30 mouse cellular contexts compared by ENCODE assay signal in the genomic region with DNA sequence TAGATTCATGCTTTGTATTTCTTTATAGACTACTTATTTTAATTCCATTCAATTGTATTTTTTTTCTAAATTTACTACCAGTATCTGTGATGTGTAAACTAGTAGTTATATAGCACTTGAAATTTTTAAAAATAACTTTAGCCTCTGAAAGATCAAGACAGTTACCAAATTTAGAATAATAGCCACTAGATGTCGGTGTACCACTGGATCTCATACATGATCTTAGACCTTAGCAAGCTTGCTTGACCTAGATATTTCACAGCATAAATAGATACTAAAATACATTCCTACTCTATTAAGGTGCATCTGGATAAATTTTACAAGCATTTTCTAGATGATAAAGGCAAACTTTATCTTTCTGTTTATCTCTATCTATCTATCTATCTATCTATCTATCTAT.
DNase-seq lines count a peak whose midpoint lies in the region; ATAC-seq and TF ChIP-seq lines count a peak whose summit lies in the region.
"Had no signal": no experiment of that assay in that cellular context is flagged by ENCODE, and none has a peak within 500 bp of the region (broad histone marks: within the 10 kb centered on the region; RNA-seq: fewer than 3 reads in every experiment).

No protein-coding gene starts in this region.

- H3K4me2 ChIP-seq in forebrain, embryonic 14.5 days (ENCODE audit: low read length), result no peak overlapping the region
- no peak overlapping the region for H3K4me2 ChIP-seq in stomach, postnatal 0 days (replicated peaks; ENCODE audit: low read depth)
- H3K4me2 ChIP-seq: embryonic facial prominence, embryonic 15.5 days; forebrain, embryonic 13.5 days; heart, embryonic 15.5 days; hindbrain, embryonic 12.5 days; kidney, embryonic 15.5 days; limb, embryonic 15.5 days; neural tube, embryonic 13.5 days had no signal

- ATAC-seq in forebrain, embryonic 14.5 days, result no peak
- ATAC-seq in stomach, postnatal 0 days (ENCODE audit: low FRiP score, low TSS enrichment), result no peak
- ATAC-seq: forebrain, embryonic 13.5 days; midbrain, embryonic 16.5 days had no signal

- peak; percentile 24; the same call in 1 of the 2 replicates for TF ChIP-seq CTCF in liver, adult 2 months (IDR thresholded peaks at IDR 0.05; ENCODE audit: low read depth, low read length)
- TF ChIP-seq CTCF in stomach, postnatal 0 days (IDR thresholded peaks at IDR 0.05; ENCODE audit: low read depth), result peak; percentile 35

- WGBS in forebrain, embryonic 14.5 days, result 84% methylated on average over 1 of the region's 1 CpGs
- WGBS in forebrain, embryonic 10.5 days, result 93% methylated on average over 1 of the region's 1 CpGs
- 78% methylated on average over 1 of the region's 1 CpGs for WGBS in liver, adult 2 months
- WGBS in stomach, postnatal 0 days, result 76% methylated on average over 1 of the region's 1 CpGs

- no peak overlapping the region for H3K9ac ChIP-seq in forebrain, embryonic 14.5 days (ENCODE audit: low read length)
- no peak overlapping the region for H3K9ac ChIP-seq in liver, adult 2 months (ENCODE audit: low read depth, low read length)
- H3K9ac ChIP-seq in stomach, postnatal 0 days (ENCODE audit: low read length), result no peak overlapping the region
- H3K9ac ChIP-seq: embryonic facial prominence, embryonic 15.5 days; forebrain, embryonic 13.5 days; heart, embryonic 15.5 days; hindbrain, embryonic 12.5 days; kidney, embryonic 15.5 days; limb, embryonic 15.5 days; neural tube, embryonic 13.5 days had no signal

- H3K4me3 ChIP-seq in forebrain, embryonic 14.5 days (ENCODE audit: low read depth, low read length), result no peak overlapping the region
- H3K4me3 ChIP-seq in forebrain, embryonic 10.5 days, result no peak overlapping the region
- H3K4me3 ChIP-seq in liver, adult 2 months (ENCODE audit: insufficient read depth, low read depth, low read length), result no peak overlapping the region
- H3K4me3 ChIP-seq in stomach, postnatal 0 days (ENCODE audit: low read depth, low read length), result no peak overlapping the region
- H3K4me3 ChIP-seq: embryonic facial prominence, embryonic 10.5 days; embryonic facial prominence, embryonic 15.5 days; forebrain, embryonic 13.5 days; heart, embryonic 10.5 days; heart, embryonic 15.5 days; hindbrain, embryonic 12.5 days; kidney, embryonic 15.5 days; limb, embryonic 10.5 days; limb, embryonic 15.5 days; neural tube, embryonic 13.5 days had no signal

- H3K27ac ChIP-seq in forebrain, embryonic 14.5 days (ENCODE audit: low read depth, low read length), result no peak overlapping the region
- no peak overlapping the region for H3K27ac ChIP-seq in forebrain, embryonic 10.5 days
- H3K27ac ChIP-seq in liver, adult 2 months (replicated peaks; ENCODE audit: insufficient read depth, low read depth, low read length), result no peak overlapping the region
- H3K27ac ChIP-seq in stomach, postnatal 0 days (replicated peaks), result no peak overlapping the region
- H3K27ac ChIP-seq: embryonic facial prominence, embryonic 10.5 days; embryonic facial prominence, embryonic 15.5 days; forebrain, embryonic 13.5 days; heart, embryonic 10.5 days; heart, embryonic 15.5 days; hindbrain, embryonic 12.5 days; kidney, embryonic 15.5 days; limb, embryonic 10.5 days; limb, embryonic 15.5 days; macrophage; neural tube, embryonic 13.5 days had no signal

- H3K9me3 ChIP-seq in forebrain, embryonic 14.5 days (replicated peaks; ENCODE audit: control insufficient read depth, low read length), result no peaks in the 10 kb centered on the region
- no peaks in the 10 kb centered on the region for H3K9me3 ChIP-seq in forebrain, embryonic 10.5 days
- H3K9me3 ChIP-seq in stomach, postnatal 0 days (ENCODE audit: control insufficient read depth, low read length), result no peaks in the 10 kb centered on the region
- H3K9me3 ChIP-seq: embryonic facial prominence, embryonic 10.5 days; embryonic facial prominence, embryonic 15.5 days; forebrain, embryonic 13.5 days; heart, embryonic 10.5 days; heart, embryonic 15.5 days; hindbrain, embryonic 12.5 days; kidney, embryonic 15.5 days; limb, embryonic 10.5 days; limb, embryonic 15.5 days; neural tube, embryonic 13.5 days had no signal

- TF ChIP-seq POLR2A in liver, adult 2 months (IDR thresholded peaks at IDR 0.05; ENCODE audit: extremely low read depth, insufficient read depth, low read length), result no peak

- DNase-seq in forebrain, embryonic 14.5 days (ENCODE audit: low spot score), result peak; percentile 12
- no peak for DNase-seq in forebrain, embryonic 10.5 days (ENCODE audit: extremely low spot score, low spot score)
- DNase-seq in liver, adult 2 months (ENCODE audit: extremely low read depth, low read depth, low spot score), result peak; percentile 18
- DNase-seq in liver, result no peak
- peak; percentile 17 for DNase-seq in retina, embryonic 14.5 days (ENCODE audit: low spot score)
- no peak for DNase-seq in retina, postnatal 1 day
- no peak for DNase-seq in stomach, postnatal 0 days (ENCODE audit: low spot score)
- no peak for DNase-seq in urinary bladder, postnatal 36 days (ENCODE audit: low spot score in 2 of 2)
- DNase-seq: adrenal gland, postnatal 10 days; B cell, adult 2 months; cerebellum, adult 11-12 months; gastrocnemius, postnatal 25 days; heart, adult 11 months; heart, postnatal 36 days; kidney, adult 18-20 months; kidney, postnatal 4 days; lung, postnatal 10 days; right cerebral cortex, postnatal 14 days had no signal

- TF ChIP-seq EP300 in stomach, postnatal 0 days (optimal IDR thresholded peaks at IDR 0.05), result no peak

- no peaks in the 10 kb centered on the region for H3K27me3 ChIP-seq in forebrain, embryonic 14.5 days (replicated peaks; ENCODE audit: control insufficient read depth, insufficient read depth, low read length)
- H3K27me3 ChIP-seq in forebrain, embryonic 10.5 days (ENCODE audit: poor library complexity, severe bottlenecking), result no peaks in the 10 kb centered on the region
- no peaks in the 10 kb centered on the region for H3K27me3 ChIP-seq in liver, adult 2 months (ENCODE audit: control insufficient read depth, insufficient read depth, low read length)
- no peaks in the 10 kb centered on the region for H3K27me3 ChIP-seq in stomach, postnatal 0 days (ENCODE audit: control insufficient read depth, insufficient read depth, low read length)
- H3K27me3 ChIP-seq: embryonic facial prominence, embryonic 15.5 days; forebrain, embryonic 13.5 days; heart, embryonic 15.5 days; hindbrain, embryonic 12.5 days; kidney, embryonic 15.5 days; limb, embryonic 15.5 days; neural tube, embryonic 13.5 days had no signal

- no peaks in the 10 kb centered on the region for H3K36me3 ChIP-seq in forebrain, embryonic 14.5 days (ENCODE audit: control insufficient read depth, insufficient read depth, low read length)
- H3K36me3 ChIP-seq in forebrain, embryonic 10.5 days (replicated peaks), result no peaks in the 10 kb centered on the region
- no peaks in the 10 kb centered on the region for H3K36me3 ChIP-seq in liver, adult 2 months (ENCODE audit: control insufficient read depth, insufficient read depth, low read length)
- no peaks in the 10 kb centered on the region for H3K36me3 ChIP-seq in stomach, postnatal 0 days (ENCODE audit: control insufficient read depth, insufficient read depth, low read length)
- H3K36me3 ChIP-seq: embryonic facial prominence, embryonic 10.5 days; embryonic facial prominence, embryonic 15.5 days; heart, embryonic 10.5 days; heart, embryonic 15.5 days; hindbrain, embryonic 12.5 days; kidney, embryonic 15.5 days; limb, embryonic 10.5 days; limb, embryonic 15.5 days; neural tube, embryonic 13.5 days had no signal

- H3K79me2 ChIP-seq in liver, adult 2 months (ENCODE audit: control insufficient read depth, insufficient read depth, low read length), result no peaks in the 10 kb centered on the region

- H3K4me1 ChIP-seq in forebrain, embryonic 14.5 days (ENCODE audit: control insufficient read depth, insufficient read depth, low read length), result no peaks in the 10 kb centered on the region
- H3K4me1 ChIP-seq in forebrain, embryonic 10.5 days, result no peaks in the 10 kb centered on the region
- no peaks in the 10 kb centered on the region for H3K4me1 ChIP-seq in liver, adult 2 months (ENCODE audit: control insufficient read depth, insufficient read depth, low read length)
- H3K4me1 ChIP-seq in stomach, postnatal 0 days (replicated peaks; ENCODE audit: control insufficient read depth, insufficient read depth), result no peaks in the 10 kb centered on the region
- H3K4me1 ChIP-seq: embryonic facial prominence, embryonic 10.5 days; embryonic facial prominence, embryonic 15.5 days; forebrain, embryonic 13.5 days; heart, embryonic 10.5 days; heart, embryonic 15.5 days; hindbrain, embryonic 12.5 days; kidney, embryonic 15.5 days; limb, embryonic 10.5 days; limb, embryonic 15.5 days; neural tube, embryonic 13.5 days had no signal

Comparison
In these comparisons a context has a peak if more than half of its experiments do, and no peak if none do; other contexts are left out.
1. DNase-seq: peak in forebrain, embryonic 14.5 days (single experiment), liver, adult 2 months (single experiment) and retina, embryonic 14.5 days (single experiment); none in forebrain, embryonic 10.5 days (single experiment), liver (single experiment), retina, postnatal 1 day (single experiment), stomach, postnatal 0 days (single experiment) and urinary bladder, postnatal 36 days (0 of 2).